Mouse (Mus musculus) adrenal gland, adult 8-10 months (tissue): ENCODE data around the gene Zcchc17. TPM values are rescaled to one million over a fixed set of nuclear protein-coding genes. Genes with fewer than 3 reads are reported as not detected.

ENCODE experiments used
- DNase-seq: peaks from one replicate; pipeline ENCODE4 v3.0.0; 2022
- total RNA-seq, 4 experiments: library from RNA; stranded (reverse); gene quantifications; 2 replicates each; pipeline ENCODE4 v1.2.4; 2022

The Zcchc17 gene
- total RNA-seq, 4 experiments from 2014 or later: 40.8 to 55.8 (median 48.3) TPM

DNA sequence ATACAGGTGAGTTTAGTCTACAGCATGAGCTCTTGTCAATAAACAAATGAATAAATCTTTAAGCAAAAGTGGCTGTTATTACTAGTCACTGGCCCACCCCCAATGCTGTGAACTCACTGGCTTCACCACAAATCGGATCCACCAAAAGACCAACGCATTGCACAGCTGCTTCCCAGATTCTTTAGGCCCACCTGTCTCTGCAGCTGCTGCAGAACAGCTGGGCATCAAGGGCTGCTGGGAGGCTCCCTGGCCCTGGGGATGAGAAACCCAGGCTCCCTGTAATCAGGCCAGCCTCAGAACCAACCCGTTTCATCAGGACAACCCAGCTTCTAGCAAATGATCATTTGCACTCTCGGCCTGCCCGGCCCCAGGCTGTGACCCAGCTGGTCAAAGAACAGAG is 76.9 kb downstream of the Zcchc17 start:
- DNase-seq: no peak

DNA sequence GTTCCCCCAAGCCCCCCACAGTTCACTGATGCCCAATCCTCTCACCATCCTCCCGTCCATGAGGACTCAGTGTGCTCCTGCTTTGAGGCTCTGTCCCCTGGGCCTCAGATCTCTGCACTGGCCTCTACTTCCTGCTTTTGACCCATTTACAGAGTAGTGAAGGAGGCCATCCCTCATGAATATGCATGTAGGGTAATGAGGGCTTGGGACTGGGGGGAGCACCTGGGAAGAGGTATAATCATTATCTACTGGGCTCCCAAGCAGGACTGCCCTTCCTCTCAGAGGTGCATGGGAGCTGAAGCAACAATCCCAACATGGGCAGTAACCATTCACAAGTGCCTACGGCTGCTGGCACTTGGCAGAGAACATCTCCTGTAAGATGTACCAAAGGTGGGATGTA is 80.6 kb downstream of the Zcchc17 start, which contains the start of gene Serinc2:
TSS of gene Serinc2 (minus strand) at position 101 of the 400 bp plus-strand sequence.
- DNase-seq: no peak

DNA sequence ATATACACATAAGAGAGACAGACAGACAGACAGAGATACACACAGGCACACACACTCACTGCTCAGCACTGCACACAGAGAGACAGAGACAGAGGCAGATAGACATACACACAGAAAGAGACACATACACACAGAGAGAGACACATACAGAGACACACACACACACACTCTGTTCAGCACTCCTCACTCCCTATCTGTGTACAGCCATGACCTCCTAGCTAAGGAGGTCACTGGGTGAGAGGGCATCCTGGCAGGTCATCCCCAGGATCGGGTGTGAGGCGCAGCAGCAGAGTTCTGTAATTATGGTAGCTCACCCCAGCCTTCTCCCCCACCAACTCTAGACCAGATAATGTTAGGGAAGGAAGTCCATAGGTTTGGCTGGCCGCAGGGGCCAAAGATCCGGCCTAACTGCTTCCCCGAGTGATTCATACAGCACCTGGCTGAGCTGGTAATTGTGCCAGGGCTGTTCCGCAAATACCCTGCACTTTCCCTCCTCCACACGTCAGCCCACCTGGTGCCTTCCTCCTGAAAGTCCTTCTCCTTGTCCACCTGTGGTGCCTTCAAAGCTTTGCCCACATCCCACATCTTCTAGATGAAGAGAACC is 83.1 kb downstream of the Zcchc17 start:
- DNase-seq: no peak

DNA sequence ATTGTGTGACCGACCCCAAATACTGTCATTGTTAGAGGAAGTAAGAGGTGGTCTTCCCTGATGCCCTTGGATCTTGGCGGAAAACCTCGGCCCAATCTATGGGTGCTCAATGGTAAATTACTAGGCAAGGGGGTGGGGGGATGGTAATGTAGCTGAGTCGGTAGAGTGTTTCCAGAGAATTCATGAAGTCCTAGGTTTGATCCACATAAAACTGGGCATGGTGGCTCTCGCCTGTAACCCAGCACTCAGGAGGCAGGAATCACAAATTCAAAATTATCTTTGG is 84.0 kb downstream of the Zcchc17 start:
- no peak for DNase-seq

DNA sequence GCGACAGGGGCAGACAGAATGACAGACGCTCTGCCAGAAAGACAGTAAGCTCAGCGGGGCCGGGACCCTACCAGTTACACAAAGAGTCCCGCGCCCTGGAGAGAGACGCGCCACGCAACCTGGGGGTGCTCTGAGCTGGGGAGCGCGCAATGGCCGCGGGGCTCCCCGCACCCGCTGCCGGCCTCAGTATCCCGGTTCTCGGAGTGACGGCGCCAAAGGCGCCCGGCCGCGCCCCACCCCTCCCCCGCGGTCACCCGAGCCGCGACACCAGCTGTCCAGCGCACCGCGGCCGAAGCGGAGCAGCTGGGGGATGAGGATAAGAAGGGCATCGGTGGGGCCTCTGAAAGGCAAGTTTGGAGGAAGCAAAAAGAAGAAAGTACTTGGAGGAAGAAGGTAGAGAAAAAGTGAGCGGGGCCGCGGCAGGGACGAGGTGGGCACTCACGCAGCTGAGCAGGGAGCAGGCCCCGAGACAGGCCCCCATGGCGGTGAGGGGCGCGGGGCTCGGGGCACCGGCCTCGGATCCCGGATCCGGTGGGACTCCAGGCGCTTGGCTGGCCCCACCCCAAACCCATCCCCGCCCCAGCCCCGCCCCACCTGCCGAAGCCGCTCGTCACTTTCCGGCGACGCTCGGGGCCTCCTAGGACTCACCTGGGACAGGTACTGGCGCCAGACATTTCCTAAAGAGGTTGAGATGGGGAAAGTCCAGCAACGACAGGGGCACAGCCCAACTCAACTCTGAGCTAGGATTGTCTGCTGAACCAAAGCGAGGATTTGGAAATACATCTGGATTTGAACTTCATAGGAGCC is 84.5 kb downstream of the Zcchc17 start:
- DNase-seq: no peak

DNA sequence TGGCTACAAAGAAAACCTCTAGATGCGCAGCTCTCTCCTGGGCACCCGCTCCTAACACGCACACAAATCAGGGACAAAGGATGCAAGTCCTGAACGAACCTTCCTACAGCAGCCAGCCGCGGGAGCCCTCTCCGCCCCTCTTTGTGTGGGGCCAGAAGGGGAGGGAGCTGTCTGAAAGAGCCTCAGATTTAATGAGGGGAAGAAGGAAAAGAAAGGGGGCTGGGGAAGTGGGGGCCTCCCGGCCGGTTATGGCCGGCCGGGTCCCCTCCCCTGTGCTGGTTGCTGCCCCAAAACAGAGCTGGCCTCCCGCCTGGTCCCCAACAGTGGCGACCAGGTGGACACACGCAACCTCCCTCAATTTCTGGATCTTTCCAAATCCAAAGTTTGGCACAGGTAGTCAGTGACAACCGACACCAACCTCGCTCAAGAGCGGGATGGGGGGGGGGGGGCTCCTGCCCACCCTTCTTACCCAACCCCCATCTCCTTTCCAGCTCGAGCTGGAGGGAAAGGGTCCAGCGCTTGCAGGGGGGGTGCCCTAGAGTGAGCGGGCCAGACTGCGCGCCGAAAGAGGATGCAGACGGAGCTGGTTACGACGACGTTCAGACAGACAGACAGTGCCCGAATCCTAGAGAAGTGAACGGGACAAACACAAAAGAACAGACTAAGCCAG is 85.3 kb downstream of the Zcchc17 start:
- DNase-seq: no peak

DNA sequence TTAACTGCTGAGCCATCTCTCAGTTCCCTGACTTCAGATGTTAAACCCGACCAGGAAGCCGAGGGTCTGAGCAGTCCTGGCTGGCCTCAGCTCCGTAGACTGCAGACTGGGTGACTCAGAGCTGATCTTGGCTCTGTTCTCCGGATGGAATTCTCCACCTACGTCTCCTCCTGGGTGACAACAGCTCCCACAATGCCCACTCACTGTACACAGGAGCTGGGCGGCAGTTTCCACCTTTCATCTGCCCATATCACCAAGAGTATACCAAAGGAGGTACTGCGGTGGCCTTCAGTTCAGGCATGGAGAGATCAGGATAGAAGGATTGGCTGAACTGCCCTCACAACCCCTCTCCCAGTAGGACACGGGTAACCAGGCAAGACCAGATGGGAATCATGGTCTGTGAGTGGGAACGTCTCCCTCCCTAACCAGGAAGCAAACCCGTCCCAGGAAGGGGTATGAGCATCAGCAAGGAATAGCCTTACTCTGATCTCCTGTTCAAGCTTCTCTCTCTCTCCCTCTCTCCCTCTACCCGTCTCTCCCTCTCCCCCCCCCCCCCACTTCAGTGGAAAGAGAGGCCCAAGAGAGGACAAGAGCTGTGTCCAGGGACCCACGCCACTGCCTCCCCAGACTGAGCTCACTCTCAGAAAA is 85.9 kb downstream of the Zcchc17 start:
- peak; percentile 32 for DNase-seq

DNA sequence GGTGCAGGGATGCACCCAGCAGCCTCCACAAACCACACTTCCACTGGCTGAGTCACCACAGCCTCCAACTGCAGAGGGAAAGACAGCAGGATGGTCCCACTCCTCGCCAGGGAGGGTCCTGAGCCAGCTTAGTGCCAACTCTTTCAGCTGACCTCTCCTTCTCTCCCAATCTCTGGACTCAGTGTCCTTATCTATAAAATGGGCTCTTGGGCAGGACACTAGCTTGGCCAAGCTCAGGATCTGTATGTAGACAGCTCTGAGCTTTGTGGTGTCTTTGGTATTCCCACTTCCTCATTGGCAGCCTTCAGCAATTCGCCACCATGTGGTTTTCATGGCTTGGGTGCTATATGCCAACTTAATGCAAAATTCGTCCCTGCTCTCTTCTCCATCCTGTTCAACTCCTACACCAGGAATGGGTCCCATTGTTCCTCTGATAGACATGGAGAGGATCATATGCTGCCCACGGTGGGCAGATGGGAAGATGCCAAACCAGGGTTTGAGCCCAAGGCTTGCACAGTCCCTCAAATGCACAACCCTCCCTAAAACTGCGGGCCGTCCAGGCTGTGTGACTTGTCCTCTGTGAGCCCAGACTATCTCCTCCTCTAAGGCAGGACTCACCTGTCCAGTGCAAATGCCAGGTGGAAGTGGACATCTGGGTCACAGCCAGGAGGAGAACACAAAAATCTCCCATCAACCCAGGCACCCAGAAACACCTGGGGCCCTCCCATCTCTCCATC is 89.0 kb downstream of the Zcchc17 start:
- no peak for DNase-seq

DNA sequence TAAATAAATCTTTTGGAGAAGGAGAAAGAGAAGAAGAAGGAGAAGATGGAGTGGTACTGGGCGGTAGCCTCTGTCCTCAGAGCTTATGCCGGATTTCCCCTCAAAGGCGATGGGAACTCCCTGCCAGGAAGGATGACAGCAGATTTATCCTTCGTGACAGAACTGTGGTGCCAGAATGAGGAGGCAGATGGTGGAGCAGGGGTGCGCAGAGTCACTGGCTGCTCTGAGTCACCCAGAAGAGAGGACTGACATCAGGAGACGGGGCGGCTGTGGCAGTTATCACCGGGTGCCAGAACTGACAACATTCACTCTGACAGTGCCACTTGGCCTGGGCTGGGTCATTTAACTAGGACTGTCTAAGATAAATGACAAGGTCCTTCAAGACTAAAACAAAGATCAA is 89.7 kb downstream of the Zcchc17 start:
- DNase-seq: no peak

DNA sequence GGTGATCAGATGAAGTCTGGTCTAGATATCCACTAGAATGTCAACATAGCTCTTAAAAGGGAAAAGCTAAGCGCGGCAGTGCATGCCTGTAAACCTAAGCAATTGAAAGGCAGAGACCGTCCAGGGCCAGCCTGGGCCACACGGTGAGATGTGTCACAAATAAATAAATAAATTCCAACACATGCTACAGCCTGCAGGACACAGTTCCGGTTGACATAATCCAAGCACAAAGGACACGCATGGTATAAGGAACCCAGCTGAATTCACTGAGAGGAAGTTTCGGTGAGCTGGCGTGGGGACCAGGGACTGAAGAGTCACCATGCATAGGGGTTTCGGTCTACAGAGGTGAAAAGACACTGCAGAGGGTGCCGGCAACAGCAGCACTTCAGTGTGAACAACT is 91.0 kb downstream of the Zcchc17 start:
- no peak for DNase-seq

DNA sequence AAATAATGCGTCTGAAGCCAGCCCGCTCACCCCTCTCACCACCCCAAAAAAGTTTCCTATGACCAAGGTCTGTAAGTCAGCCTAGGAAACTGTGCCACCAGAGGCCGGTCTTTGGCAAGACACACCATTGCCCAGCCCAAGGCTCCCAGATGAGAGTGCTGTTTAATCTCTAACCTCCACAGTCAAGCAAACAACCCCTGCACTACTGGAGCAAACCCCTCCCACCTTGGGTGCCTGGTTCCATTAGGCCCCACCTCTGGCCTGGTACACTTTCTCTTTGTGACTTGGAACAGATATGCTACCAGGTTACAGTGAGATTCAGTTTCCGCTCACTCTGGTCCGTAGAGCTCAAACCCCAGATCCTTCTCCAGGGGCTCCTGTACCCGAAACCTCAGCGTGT is 92.7 kb downstream of the Zcchc17 start:
- no peak for DNase-seq

DNA sequence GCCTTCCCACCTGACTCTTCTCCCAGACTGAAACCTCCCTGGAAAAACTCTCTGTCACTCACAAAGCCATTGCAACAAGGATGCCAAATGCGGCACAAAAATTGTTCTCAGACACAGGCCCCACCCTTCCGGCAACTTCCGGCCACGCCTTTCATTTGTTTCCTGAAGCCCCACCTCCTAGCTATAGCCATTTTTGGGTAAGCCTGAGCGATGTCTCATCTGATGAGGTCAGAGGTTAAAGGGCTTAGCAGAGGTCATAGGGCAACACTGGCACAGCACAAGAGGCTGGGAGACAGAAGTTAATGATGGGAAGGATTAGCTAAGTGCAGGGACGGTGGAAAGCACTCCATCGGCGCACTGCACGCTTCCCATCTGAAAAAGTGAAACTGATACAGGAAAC is 93.1 kb downstream of the Zcchc17 start:
- no peak for DNase-seq

Other genes with a start within 250 kb of the Zcchc17 start
- 1 to 10 TPM in 2 of 4 experiments, under 1 TPM in 2; 0.49 to 1.9 (median 1.3) TPM for gene Hcrtr1, start 220.6 kb downstream of the Zcchc17 start, total RNA-seq
- 100 to 1,000 TPM in 2 of 4 experiments, 10 to 100 TPM in 2; 80.9 to 133 (median 107) TPM for gene Tinagl1, start 184.8 kb downstream of the Zcchc17 start, total RNA-seq
- not detected for gene Gm853, start 137.5 kb downstream of the Zcchc17 start, total RNA-seq
- 1 to 10 TPM; 1.2 to 3.2 (median 1.4) TPM for gene Serinc2, start 80.7 kb downstream of the Zcchc17 start, total RNA-seq
- gene Fabp3, start 51.3 kb downstream of the Zcchc17 start, total RNA-seq: 10 to 100 TPM in 3 of 4 experiments, 1 to 10 TPM in 1; 10.0 to 66.6 (median 44.7) TPM
- under 1 TPM in 1 of 4 experiments, not detected in 3; 0.86 TPM for gene Gm10570, start 51.3 kb downstream of the Zcchc17 start, total RNA-seq
- 10 to 100 TPM; 35.7 to 41.7 (median 37.4) TPM for gene Snrnp40, start 189 bp upstream of the Zcchc17 start, total RNA-seq
- 10 to 100 TPM in 1 of 4 experiments, 1 to 10 TPM in 3; 5.3 to 15.1 (median 8.8) TPM for gene Nkain1, start 214.2 kb upstream of the Zcchc17 start, total RNA-seq